In genomic region chr1:53388762-53389161, GRCm38 (mm10) we compare ENCODE assay signal across 42 mouse cellular contexts. TPM values are rescaled to one million over a fixed set of nuclear protein-coding genes. Genes with fewer than 3 reads are reported as not detected.
A peak's percentile ranks its signal among the peaks of the same experiment; 100 is the strongest.
DNase-seq lines count a peak whose midpoint lies in the region; ATAC-seq lines count a peak whose summit lies in the region.
"Had no signal": no experiment of that assay in that cellular context is flagged by ENCODE, and none has a peak within 500 bp of the region (broad histone marks: within the 10 kb centered on the region; RNA-seq: fewer than 3 reads in every experiment).

No protein-coding gene starts in this region.

- no peak overlapping the region for H3K9ac ChIP-seq in kidney, embryonic 14.5 days (ENCODE audit: low read depth, low read length)
- H3K9ac ChIP-seq: embryonic facial prominence, embryonic 15.5 days; heart, embryonic 13.5 days; hindbrain, embryonic 15.5 days; intestine, embryonic 15.5 days; liver, embryonic 12.5 days; liver, postnatal 0 days had no signal

- H3K27me3 ChIP-seq in kidney, embryonic 14.5 days (ENCODE audit: control insufficient read depth, insufficient read depth, low read length): no peaks in the 10 kb centered on the region
- H3K27me3 ChIP-seq: CH12.LX; embryonic facial prominence, embryonic 15.5 days; heart, embryonic 13.5 days; hindbrain, embryonic 15.5 days; intestine, embryonic 15.5 days; liver, embryonic 12.5 days had no signal

- no peak overlapping the region for H3K4me2 ChIP-seq in kidney, embryonic 14.5 days (replicated peaks; ENCODE audit: low read depth, low read length)
- H3K4me2 ChIP-seq: embryonic facial prominence, embryonic 15.5 days; heart, embryonic 13.5 days; hindbrain, embryonic 15.5 days; intestine, embryonic 15.5 days; liver, embryonic 12.5 days; midbrain, embryonic 11.5 days had no signal

- H3K4me3 ChIP-seq in kidney, embryonic 14.5 days (ENCODE audit: low read length): no peak overlapping the region
- H3K4me3 ChIP-seq: embryonic facial prominence, embryonic 15.5 days; gastrocnemius, adult 2 months; heart, adult 2 months; heart, embryonic 13.5 days; hindbrain, embryonic 15.5 days; intestine, embryonic 15.5 days; left cerebral cortex, adult 2 months; liver, embryonic 12.5 days had no signal

- no peaks in the 10 kb centered on the region for H3K36me3 ChIP-seq in kidney, embryonic 14.5 days (ENCODE audit: control insufficient read depth, insufficient read depth, low read length)
- H3K36me3 ChIP-seq: embryonic facial prominence, embryonic 15.5 days; heart, embryonic 13.5 days; hindbrain, embryonic 15.5 days; intestine, embryonic 15.5 days; liver, embryonic 12.5 days had no signal

- H3K4me1 ChIP-seq in kidney, embryonic 14.5 days (ENCODE audit: control insufficient read depth, insufficient read depth, low read length): no peaks in the 10 kb centered on the region
- H3K4me1 ChIP-seq: embryonic facial prominence, embryonic 15.5 days; hindbrain, embryonic 15.5 days; intestine, embryonic 15.5 days; liver, embryonic 12.5 days had no signal

- peak; percentile 28 to 40 for DNase-seq in cerebellum, postnatal 10 days
- no peak for DNase-seq in cerebellum, postnatal 4 days (ENCODE audit: low spot score in 2 of 2)
- DNase-seq in heart, adult 11 months: peak; percentile 61
- no peak for DNase-seq in heart, postnatal 4 days
- no peak for DNase-seq in kidney, adult 9 months
- DNase-seq in testis, postnatal 10 days (ENCODE audit: low spot score): peak; percentile 40
- DNase-seq in testis, postnatal 14 days (ENCODE audit: low spot score): no peak
- DNase-seq: adrenal gland, adult 2 months; adrenal gland, postnatal 36 days; cerebellum, adult 2 months; cerebellum, postnatal 36 days; embryo, embryonic 11 days; gastrocnemius, adult 2 months; gastrocnemius, postnatal 36 days; heart, adult 2 months; heart, postnatal 10 days; kidney, adult 2 months; kidney, postnatal 25 days; liver, postnatal 0 days; lung, postnatal 36 days; thymus, postnatal 14 days had no signal

- peak; percentile 52; the same call in 1 of the 2 replicates for ATAC-seq in kidney, embryonic 14.5 days (ENCODE audit: low FRiP score, low TSS enrichment)
- ATAC-seq: activated CD4-positive, CD25-positive, alpha-beta regulatory T cell, adult 4 months; forebrain, embryonic 16.5 days; intestine, embryonic 15.5 days; liver, embryonic 12.5 days; liver, postnatal 0 days; midbrain, embryonic 16.5 days had no signal

- H3K9me3 ChIP-seq in kidney, embryonic 14.5 days (ENCODE audit: control insufficient read depth, low read length): no peaks in the 10 kb centered on the region
- H3K9me3 ChIP-seq: embryonic facial prominence, embryonic 15.5 days; hindbrain, embryonic 15.5 days; intestine, embryonic 15.5 days had no signal

- 96% methylated on average over 9 of the region's 14 CpGs for WGBS in kidney, embryonic 14.5 days

- H3K27ac ChIP-seq in kidney, embryonic 14.5 days (ENCODE audit: low read depth, low read length): no peak overlapping the region
- H3K27ac ChIP-seq: embryonic facial prominence, embryonic 15.5 days; gastrocnemius, adult 2 months; heart, adult 2 months; heart, embryonic 13.5 days; hindbrain, embryonic 15.5 days; intestine, embryonic 15.5 days; left cerebral cortex, adult 2 months; liver, embryonic 12.5 days had no signal

RNA-seq across cellular contexts. Expression of gene Asnsd1, which starts 36.2 kb away (rescaled TPM):
- 10 to 100 TPM; 42.3 to 47.3 TPM for total RNA-seq in heart, postnatal 4 days (2021)
- 67.6 and 83.0 TPM in 2 replicates for polyA plus RNA-seq in kidney, embryonic 14.5 days (2014; fragmentation: Nextera tagmentation; extraction: Ambion mirVana)

RNA-seq across cellular contexts. Expression of gene Gm28551, which starts 36.3 kb away (rescaled TPM):
- total RNA-seq in heart, postnatal 4 days (2021): not detected
- 0.73 and 0.85 TPM in 2 replicates for polyA plus RNA-seq in kidney, embryonic 14.5 days (2014; fragmentation: Nextera tagmentation; extraction: Ambion mirVana)
- total RNA-seq: heart, postnatal 10 days; megakaryocyte, adult 5-6 weeks had no signal
- polyA plus RNA-seq: adrenal gland, adult 2 months; kidney, adult 2 months; small intestine, adult 2 months; testis, adult 2 months had no signal

RNA-seq across cellular contexts. Expression of gene Asdurf, which starts 36.3 kb away (rescaled TPM):
- total RNA-seq in heart, postnatal 4 days (2021): not detected
- polyA plus RNA-seq in kidney, embryonic 14.5 days (2014; fragmentation: Nextera tagmentation; extraction: Ambion mirVana): 1.5 TPM in 1 of 2 replicates, not detected in the other
- total RNA-seq: ES-E14; layer of hippocampus, adult 18-20 months; left cerebral cortex, postnatal 25 days had no signal
- polyA plus RNA-seq: adrenal gland, adult 2 months; brain, embryonic 14.5 days; C2C12; cerebellum, adult 2 months; heart, adult 2 months; heart, embryonic 13.5 days; kidney, adult 2 months; liver, embryonic 12.5 days; midbrain, embryonic 16.5 days; small intestine, adult 2 months; testis, adult 2 months; urinary bladder, adult 2 months had no signal

Comparison
In these comparisons a context has a peak if more than half of its experiments do, and no peak if none do; other contexts are left out.
1. DNase-seq: peak in cerebellum, postnatal 10 days (2 of 2), heart, adult 11 months (single experiment) and testis, postnatal 10 days (single experiment); none in cerebellum, postnatal 4 days (0 of 2), heart, postnatal 4 days (single experiment), kidney, adult 9 months (single experiment) and testis, postnatal 14 days (single experiment).